Mouse (Mus musculus) E14TG2a.4 (cell line): ENCODE data around the gene Cpa5.

ENCODE experiments used
- CTCF ChIP-seq: conservative IDR thresholded peaks from 2 replicates; pipeline ENCODE4 v1.5.1; 2014; ENCODE audit warnings: low read length
- NANOG ChIP-seq: IDR thresholded peaks from 2 replicates; pipeline ENCODE4 v1.6.1; 2014; ENCODE audit warnings: borderline replicate concordance, low read length, mixed read lengths
- POU5F1 ChIP-seq: IDR thresholded peaks from 2 replicates; pipeline ENCODE4 v1.6.1; 2014; ENCODE audit warnings: low read length, borderline replicate concordance

DNA sequence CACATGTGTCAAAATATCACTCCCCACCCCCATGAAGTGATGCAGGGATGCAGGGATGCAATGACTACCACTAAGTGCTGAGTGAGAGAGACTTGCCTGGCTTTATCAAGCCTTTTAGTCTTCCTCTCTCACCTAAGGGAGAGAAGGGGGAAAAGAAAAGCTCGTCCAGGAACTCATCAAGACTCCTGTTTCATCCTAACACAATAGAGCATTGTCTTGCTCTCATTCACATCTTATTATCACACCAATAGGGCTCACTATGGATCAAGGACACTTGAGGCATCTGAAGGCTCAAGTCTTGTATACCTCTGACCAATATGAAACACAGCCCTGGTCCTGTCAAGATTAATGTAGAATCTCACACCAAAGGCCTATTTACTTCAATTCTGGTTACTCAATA is 9.8 kb upstream of the Cpa5 start:
- TF ChIP-seq CTCF: no peak
- TF ChIP-seq NANOG: peak; percentile 71
- TF ChIP-seq POU5F1: no peak
